Mouse (Mus musculus): ENCODE results near the gene Krt4.

Krt4 gene

DNA sequence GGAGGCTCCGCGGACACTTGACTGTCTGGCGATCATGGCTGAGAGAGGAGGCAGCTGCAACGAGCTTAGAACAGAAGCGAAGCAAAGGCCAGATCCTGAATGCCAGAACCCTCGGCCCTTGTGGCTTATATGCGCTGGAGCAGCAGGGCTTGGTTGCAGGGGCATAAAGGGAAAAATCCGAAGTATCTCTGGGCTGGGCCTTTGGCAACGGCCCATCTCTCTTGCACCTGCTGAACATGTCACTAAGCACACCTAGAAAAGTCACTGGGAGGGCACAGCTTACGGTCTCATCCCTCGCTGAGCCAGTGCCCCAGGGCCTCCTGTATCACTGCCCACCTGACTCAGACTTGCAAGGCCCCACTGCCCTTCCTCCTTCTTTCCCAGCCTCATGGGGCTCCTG lies at the start of gene Krt4:
TSS of gene Krt4 (minus strand) at position 101 of the 400 bp plus-strand sequence.
- in situ Hi-C loops (cut with MboI, MseI) = no loop called here

DNA sequence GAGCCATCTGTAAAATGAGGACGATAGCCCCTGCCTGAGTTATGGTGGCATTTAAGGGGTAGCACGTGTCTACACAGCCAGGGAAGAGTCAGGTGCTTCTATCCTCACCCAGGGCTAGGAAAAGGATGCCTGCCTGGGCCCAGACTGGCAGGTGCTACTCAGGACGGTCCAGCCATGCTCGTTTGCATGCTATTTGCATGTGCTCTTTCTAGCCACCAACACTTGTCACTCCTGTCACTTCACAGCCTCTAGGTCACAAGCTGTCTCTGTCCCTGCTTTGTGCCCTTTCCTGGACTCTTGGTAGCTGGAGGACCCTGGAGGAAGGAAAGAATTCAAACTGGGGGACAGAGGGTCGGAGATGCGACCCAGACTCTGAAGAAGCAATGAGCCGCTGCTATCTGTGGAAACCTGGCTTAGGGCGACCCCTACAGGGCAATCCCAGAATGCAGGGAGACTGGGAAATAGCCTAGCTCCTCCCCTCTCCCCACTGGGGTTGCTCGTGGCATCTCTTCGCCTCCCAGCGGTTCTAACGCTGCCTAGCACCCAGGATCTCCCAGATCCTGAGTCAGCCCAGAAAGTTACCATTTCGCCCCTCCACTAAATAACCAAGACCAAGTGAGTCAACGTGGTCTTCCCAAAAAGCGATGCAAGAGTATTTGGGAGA lies 49.0 kb upstream of the Krt4 start:
- in situ Hi-C loops (cut with MboI, MseI) = loop anchor here (5.0 kb wide), 1 partner anchor 196 kb away; no protein-coding TSS in a partner anchor

DNA sequence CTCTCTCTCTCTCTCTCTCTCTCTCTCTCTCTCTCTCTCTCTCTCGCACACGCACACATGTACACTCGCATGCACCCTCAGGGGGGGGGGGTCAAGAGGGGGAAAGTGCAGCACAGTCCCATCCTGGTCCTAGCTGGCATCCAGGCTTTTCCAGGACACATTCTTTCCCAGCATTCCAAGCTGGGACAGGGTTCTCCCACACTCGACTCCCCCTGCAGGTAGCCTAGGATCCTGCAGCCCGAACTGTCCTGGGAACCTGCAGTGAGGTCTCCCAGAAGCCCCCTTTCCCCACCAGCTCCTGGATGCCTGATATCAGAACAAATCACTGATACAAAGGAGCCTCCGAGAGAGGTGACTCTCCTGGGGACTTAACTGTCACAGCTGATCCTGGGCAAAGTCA lies 46.0 kb upstream of the Krt4 start:
- in situ Hi-C loops (cut with MboI, MseI) = loop anchor here (5.0 kb wide), 1 partner anchor 193 kb away; no protein-coding TSS in a partner anchor

DNA sequence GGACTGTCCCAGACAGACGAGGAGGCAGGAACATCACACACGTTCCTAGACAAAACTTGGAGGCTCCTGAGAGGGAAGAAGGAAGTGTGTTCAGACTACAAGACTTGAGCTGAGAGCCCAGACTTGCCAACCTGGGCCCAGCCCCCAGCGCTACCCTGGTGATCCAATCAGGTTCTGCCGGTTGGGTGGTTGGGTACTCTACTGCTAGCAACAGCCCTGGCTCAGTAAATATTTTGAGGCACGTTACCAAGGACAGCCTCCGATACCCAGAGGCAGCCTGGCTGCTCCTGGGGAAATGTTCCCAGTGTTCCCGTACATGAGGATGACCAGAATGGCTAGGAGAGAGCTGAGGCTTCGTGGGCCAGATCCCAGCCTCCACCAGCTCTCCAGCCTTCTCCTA lies 42.3 kb upstream of the Krt4 start:
- in situ Hi-C loops (cut with MboI, MseI) = no loop called here

DNA sequence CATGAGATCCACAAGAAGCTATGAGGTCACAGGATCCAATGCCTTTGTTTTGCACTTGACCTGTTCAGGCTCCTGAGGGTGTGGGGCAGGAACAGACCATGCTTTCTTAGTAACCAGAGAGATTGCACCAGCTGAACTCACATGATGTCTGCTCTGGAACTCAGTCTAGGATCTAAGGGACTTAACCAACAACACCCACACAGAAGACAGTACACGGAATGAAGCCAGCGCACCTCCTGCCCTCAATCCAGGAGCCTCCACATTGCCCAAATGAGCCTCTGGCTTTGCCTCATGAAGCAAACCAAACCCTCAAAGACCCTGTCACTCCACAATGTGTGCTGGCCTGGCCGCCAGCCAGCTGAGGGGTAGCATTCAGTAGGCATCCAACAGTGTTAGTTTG lies 34.4 kb upstream of the Krt4 start:
- in situ Hi-C loops (cut with MboI, MseI) = loop anchor here (5.0 kb wide), 1 partner anchor 632 kb away; no protein-coding TSS in a partner anchor

DNA sequence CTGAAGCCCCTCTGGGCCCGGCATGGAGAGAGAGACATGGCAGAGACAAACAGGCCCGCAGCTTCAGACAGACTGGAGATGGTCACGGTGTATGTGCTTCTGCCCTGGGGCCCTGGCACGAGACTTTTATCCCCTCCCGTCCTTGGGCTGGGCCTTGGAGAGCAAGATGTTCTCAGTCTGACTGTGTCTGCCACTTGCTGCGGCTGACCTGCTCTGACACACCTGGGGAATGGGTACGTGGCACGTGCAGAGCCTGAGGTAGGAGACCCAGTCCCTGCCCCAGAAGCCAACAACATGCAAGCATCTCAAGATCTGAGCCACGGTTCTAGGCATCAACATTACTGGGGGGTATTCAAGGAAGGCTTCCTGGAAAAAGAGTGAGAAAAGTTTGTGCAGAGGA lies 29.7 kb upstream of the Krt4 start, which contains the start of gene Krt78:
TSS of gene Krt78 (minus strand) at position 101 of the 400 bp plus-strand sequence.
- in situ Hi-C loops (cut with MboI, MseI) = no loop called here

DNA sequence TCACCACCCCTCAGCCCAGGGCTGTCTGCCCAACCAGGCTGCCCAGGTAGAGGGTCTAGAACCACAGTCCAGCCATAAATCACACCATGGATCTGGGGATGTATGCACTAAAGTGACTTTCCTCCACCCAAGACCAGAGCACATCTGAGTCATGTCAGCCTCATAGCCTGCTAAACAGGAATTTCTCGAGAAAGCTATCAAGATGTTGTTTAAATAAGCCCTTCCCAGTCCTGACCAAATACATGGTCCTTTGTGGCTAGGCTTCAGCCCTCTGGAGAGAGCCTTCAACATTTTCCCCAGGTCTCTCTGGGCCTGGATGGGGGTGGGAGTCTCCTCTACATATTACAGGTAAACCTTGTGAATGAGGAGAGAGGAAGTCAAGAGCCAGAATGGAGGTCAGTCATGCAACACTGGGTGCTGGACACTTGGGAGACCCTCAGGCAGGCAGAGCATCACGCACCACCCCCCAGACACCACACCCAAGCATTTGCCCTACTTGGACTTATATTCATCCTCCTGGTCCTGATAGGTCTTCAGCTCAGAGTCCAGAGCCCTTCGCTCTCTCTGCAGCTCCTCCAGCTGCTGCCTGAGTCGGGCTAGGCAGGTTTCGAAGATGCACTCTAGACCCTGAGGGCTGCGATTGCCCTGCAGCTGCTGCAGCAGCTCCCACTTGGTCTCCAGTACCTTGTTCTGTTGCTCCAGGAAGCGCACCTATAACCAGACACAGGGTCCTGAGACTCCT lies 28.4 kb upstream of the Krt4 start:
- in situ Hi-C loops (cut with MboI, MseI) = no loop called here

DNA sequence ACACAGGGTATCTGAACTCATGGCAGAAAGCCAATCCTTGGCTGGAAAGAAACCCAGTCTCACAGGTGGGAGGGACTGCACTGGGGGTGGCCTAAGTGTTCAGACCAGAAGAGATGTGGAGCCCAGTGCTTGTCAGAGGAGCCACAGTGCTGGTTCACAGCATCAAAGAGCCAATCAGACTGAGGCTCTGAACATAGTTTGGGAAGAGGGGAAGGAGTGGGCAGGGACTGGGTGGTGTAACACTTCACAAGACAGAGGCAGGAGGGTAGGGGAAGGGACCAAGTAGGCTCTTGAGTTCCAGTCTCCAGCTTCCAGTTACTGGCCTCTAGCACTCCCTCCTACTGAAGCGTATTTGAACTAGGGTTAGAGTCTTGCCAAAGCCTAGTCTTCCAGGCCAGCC lies 20.9 kb upstream of the Krt4 start:
- in situ Hi-C loops (cut with MboI, MseI) = no loop called here

DNA sequence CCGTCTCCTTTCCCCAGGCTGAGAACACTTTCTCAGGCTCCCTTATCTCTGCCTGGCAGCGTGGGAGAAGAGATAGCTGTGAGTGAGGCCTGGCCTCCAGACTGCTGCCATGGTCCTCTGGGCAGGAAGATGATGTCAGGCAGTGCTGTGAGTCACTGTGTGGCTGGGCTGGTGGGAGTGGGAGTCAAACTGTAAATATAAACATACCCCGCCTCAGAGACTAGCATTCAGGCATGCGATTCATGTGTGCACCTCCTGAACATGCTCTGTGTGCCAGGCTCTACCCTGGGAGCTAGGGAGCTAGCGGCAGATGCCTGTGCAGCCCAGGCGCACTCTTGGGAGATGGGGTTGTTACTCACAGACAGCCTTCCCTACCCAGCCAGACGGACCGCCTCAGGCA lies 17.4 kb upstream of the Krt4 start:
- in situ Hi-C loops (cut with MboI, MseI) = no loop called here

DNA sequence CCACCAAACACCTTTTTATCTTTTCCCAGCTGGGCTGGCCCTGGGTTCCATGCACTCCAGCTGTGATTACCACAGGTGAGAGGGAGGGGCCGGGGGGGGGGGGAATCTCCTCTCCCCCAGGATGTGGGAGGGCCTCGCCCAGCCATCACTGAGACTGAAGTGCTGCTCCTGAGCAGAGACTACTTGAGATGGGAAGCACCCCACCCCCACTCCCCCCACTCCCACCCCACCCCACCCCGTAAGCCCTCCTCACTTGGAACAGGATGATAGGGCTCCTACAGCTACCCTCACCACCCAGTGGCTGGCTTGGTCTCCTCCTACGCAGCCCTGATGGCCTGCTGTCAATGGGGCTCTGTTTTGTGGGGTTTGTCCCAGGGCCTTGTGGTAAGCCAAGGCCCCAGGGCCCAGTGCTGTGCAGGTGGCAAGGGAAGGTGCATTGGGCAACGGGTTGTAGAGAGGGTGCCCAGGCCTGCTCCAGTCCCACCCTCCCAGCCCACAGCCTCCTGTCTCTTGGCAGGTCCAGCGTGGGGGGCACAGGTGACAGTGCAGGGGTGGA lies 15.8 kb upstream of the Krt4 start, which contains the start of gene Krt79:
TSS of gene Krt79 (minus strand) at position 51 of the 556 bp plus-strand sequence.
- in situ Hi-C loops (cut with MboI, MseI) = no loop called here

DNA sequence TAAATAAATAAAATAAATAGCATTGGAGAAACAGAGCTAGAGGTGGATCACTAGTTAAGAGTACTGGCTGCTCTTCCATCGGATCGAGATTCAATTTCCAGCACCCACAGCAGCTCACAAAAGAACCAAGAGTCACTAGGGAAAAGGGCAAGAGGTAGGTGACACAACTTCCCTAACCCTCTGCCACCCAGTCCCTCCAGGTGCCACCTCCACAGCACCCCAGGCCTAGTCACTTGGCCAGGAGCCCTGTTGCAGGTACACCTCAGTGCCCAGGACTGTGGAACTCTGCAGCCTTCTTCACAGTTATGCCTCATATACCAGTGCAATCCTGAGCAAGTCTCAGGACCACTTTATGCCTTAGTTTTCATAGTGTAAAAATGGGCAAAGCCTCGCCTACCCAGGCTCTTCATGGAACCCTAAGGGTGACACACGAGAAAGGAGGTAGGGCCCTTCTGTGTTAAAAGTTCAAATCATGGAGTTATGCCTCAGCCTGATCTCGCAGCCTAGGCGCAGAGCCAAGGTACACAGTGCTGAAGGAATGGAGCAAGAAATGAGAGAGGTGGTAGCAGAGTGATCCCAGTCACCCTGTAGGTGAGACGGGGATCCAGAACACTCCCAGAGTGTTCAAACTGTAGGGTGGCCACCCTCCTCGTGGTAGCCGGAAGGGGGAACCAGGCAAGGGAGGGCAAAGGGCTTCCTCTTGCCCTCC lies 14.2 kb upstream of the Krt4 start:
- in situ Hi-C loops (cut with MboI, MseI) = no loop called here

DNA sequence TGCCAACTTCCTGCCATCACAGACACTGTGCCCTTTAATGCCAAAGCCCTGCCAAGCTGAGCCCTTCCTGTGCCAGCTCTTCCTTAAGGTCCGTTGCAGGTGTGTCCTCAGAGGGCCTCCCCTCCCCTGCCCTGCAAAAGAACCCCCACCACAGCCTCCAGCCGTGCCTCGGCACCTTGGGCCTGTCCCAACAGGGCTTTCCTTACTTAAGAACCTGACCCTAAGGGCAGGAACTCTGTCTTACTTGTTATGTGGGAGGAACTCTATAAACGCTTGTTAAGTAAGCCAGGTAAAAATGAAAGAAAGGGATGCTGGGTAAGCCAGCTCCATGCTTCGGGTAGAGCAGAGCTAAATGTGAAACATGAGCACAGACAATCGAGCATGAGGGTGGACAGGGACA lies 8.5 kb upstream of the Krt4 start:
- in situ Hi-C loops (cut with MboI, MseI) = no loop called here

DNA sequence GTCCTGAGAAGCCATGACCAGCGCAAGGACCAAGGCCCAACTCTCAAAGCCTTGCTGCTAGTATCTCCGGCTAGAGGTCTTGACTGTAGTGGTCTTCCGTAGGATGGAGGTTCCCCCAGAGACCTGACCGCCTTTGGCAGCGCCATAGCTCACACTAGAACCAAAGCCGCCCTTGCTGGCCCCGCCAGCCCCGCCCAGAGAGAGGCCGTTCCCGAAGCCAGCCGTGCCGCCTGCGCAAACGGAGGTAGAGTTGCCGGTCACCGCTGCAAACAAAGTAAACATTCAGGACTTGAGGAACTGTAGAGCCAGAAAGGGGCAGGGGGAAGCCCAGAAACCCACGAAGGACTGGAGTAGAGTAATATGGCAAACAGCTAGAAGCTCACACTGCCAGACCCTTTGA lies 5.1 kb upstream of the Krt4 start:
- in situ Hi-C loops (cut with MboI, MseI) = no loop called here

DNA sequence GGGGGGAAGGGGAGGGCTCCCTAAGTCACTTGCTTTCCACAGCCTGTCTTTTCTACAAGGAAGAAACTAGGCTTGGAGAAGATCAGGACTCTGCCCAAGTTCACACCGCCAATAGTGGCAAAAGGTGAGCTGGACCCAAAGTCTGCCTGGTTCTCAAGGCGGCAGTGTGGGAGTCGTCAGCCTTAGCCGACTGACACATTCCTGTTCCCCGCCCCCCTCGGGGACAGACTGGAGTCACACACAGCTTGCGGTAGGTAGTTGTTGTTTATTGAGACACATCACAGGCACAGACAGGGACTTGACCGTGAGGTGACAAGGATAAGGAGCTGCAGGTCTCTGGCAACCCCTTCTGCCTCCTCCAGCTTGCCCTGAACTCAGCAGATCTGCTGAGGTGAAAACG lies 4.6 kb upstream of the Krt4 start:
- in situ Hi-C loops (cut with MboI, MseI) = no loop called here

DNA sequence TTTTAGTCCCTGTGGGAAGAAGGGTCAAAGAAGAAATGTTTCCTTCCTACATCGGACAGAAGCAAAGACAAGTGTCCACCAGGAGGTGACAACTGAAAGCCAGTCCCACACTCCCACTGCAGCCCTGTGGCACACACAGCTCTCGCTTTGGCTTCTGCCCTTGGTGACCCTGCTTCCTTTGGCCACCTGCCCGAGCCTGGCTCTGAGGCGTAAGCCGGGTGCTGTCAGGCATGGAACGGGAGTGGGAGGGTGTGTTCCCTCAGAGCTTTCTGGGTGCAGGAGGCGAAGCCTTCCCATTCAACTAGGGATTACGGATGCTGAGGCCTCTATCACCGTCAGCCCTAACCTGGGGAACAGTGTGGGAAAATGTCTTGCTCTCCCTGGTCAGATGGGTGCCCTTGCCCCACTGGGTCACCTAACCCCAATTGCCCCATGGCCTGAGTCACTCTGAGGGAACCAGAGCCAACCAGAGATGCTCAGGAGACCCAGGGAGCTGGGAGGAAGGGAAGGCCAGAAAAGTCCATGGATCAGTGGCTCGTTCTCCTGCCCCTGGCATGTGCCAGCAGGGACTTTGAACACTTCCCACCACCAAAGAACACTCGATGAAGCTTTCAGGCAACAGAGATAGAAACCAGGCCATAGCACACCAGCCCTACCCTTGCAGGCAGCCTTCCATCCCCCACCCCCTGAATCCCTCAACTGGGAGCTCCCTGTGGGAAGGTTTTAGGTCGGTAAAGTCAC lies 3.0 kb upstream of the Krt4 start:
- in situ Hi-C loops (cut with MboI, MseI) = no loop called here

DNA sequence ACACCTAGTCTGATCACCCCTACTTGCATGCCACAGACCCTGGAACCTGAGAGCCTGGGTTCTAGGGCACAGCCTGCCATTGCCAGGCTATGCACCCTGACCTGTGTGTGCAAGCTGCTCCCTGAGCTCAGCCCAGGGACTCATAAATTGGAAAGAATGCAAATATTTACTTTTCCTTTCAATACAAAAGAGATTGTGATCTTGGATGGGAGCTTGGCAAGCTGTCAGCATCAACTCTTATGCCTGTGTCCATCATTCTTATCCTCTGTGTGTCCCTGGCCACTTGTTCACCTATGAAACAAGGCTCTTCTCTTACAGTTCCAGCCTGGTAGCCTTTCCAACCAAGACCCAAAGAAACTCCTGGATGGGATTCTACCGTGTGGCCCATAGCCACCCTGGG lies 506 bp upstream of the Krt4 start:
- in situ Hi-C loops (cut with MboI, MseI) = no loop called here

DNA sequence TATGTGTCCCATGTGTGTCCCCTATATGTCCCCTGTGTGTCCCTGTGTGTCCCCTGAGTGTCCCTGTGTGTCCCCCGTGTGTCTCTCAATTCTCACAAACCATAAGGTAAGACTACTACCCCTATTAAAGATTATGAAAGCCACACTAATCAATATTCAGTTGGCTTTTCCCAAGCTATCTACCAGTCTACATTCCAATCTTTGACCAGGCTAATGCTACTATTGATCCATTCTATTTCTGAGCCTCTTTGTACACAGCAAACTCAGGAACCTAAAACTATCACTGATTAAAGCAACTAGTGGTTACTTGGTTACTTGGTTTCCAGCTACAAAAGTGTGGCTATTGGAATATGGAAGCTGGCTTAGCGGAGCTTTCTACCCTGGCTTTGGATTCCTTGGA lies 2.2 kb downstream of the Krt4 start:
- in situ Hi-C loops (cut with MboI, MseI) = no loop called here

DNA sequence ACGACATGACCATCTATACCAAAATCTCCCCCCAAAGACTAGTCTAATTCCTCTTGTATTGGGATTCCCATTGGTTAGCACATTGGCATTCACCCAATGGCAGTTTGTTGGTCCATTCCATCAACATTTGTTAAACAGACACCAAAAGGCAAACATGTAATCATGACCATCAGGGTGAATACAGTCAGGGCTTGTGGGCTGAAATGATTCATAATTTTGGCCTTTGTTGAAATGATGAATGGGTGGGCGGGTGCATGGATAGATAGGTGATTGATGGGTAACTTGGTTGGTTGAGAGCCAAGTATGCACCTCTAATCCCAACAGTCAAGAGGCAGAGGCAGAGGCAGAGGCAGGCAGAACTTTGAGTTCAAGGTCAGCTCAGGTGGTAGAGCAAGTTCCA lies 8.5 kb downstream of the Krt4 start:
- in situ Hi-C loops (cut with MboI, MseI) = no loop called here

DNA sequence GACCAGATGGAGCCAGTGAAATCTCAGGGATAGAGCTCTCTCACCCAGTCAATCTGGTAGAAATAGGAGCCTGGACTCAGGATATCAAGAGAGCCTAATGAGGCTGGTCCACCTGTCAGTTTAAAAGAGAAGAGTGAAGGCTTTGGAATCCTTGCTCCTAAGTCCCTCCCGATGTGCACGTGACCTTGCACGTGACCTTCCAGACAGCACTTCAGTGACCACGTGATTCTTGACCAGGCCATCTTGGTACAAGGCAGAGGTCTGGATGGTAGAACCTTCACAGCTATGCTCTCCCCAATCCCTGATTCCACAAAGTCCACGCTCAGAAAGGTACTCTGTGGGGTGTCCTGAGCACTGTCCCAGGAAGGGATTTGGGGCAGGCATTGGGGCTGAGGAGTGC lies 19.7 kb downstream of the Krt4 start:
- in situ Hi-C loops (cut with MboI, MseI) = no loop called here

DNA sequence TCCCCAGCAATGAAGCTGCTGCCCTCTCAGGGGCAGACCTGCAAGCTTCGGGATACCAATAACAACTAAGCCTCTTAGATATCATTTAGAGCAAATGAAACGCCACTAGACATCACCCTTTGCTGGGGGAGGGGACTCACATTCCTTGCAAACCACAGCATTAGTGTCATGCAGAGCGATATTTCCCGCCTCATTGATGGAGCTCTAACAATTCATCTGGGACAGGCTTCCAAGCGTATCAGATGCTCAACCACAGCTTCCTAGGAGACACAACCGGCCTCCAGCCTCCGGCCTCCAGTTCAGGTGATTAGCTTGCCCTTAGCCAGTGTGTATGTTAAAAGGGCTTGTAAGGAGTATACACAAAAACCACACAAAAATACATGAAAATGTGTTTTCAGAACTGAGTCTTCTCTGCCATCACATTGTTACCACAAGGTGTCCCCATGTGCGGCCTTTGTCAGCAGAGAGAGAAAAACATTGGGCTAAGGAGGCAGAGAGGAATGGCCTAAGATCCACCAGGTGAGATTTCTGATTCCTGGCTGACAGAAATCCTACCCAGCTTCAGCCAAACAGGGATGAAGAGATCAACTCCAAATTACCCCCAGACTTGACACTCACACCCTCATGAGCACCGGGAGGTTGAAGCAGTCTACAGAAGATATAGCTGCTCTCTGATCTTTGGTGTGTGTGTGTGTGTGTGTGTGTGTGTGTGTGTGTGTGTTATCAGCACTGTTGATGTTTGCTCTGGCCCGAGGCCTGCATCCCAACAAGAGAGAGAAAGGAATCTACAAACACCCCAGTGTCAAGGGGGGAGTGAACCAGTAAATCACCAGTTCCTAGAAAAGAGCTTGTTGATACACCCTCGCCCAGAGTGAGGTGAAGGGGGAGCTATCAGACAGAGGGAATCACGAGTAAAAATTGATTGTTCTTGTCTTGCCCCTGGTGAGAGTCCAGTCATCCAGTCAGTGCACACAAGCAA lies 22.1 kb downstream of the Krt4 start:
- in situ Hi-C loops (cut with MboI, MseI) = no loop called here

All from regulatory T cell (primary cell).